Mouse (Mus musculus): ENCODE data around the gene Myh14.

GRCm38 (mm10) chr7:44597666-44598065 is 73.0 kb downstream of the Myh14 start:
- TF ChIP-seq MAFK (IDR thresholded peaks at IDR 0.05; ENCODE audit: insufficient read depth, low read depth, low read length) (no peak), CHD2 (IDR thresholded peaks at IDR 0.05; ENCODE audit: low read depth, low read length) (no peak), HCFC1 (IDR thresholded peaks at IDR 0.05; ENCODE audit: borderline replicate concordance, insufficient read depth, low read length) (no peak)
